Mouse (Mus musculus) mouse trophoblast stem cell (cell line): Measurements from ENCODE around the gene Ksr1.

Source experiments
- in situ Hi-C, 2 experiments: fragments of 300-500 bp; cut with MseI, MboI; formaldehyde crosslinking; loops; 2 replicates in 1 of 2; 3 replicates in 1 of 2; pipeline ENCODE4 v1.15.1; 2025

Ksr1 gene

DNA sequence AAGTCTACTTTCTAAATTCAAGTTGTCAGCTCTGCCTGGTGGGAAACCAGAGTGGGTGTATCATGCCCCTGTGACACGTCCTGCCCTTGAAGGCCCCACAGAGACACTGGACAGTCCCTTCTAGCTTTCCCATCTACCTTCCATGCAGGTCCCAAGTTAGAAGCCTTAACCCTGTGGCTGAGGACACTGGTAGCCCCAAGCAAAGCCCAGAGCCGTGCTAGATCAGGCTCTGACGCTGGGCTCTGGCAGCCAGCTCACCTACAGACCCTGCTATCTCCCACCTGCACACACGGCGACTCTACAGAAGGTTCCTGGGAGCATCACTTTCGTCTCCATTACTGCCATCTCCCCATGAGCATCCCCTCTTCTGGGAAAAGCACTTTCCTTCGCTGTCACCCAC is 162.7 kb downstream of the Ksr1 start:
- in situ Hi-C loops, result no loop called here

GRCm38 (mm10) chr11:78982513-78983291 is 163.5 kb downstream of the Ksr1 start:
- in situ Hi-C loops, result no loop called here

DNA sequence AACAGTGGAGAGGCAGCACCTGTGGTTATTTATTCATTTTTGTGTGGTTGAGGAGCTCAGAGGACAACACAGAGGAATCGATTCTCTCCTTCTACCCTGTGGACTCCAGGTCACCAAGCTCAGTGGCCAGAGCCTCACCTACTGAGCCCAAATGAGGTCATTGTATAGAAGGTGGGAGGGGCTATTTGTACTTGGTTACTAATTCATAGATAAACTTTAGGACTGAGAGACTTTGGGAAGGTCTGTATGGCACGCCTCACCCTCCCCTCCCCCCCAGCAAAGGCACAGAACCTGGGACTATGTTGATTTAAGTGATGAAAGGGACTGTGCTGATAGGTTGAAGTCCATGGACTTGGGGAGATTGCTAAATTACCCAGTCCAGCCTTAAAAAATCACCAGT is 164.2 kb downstream of the Ksr1 start:
- in situ Hi-C loops, result no loop called here

DNA sequence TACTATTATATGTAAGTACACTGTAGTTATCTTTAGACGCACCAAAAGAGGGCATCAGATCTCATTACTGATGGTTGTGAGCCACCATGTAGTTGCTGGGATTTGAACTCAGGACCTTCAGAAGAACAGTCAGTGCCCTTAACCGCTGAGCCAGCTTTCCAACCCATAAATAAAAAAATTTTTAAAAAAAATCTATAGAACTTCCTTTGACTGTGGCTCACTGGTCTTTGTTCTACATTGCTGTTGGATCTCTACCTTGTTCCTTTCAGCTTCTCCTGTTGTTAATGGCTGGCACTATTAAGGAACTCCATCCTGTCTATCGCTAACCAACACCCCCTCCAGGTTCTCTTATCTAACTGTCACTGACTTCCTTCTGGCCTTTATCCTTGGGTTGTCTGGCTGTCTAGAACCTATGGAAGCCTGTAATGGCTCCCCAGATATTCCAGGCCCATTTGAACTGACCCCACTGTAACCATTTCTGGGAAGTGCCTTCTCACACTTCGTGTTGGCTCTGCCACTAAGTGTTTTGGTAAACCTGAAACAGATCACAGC is 166.0 kb downstream of the Ksr1 start:
- in situ Hi-C loops, result no loop called here

DNA sequence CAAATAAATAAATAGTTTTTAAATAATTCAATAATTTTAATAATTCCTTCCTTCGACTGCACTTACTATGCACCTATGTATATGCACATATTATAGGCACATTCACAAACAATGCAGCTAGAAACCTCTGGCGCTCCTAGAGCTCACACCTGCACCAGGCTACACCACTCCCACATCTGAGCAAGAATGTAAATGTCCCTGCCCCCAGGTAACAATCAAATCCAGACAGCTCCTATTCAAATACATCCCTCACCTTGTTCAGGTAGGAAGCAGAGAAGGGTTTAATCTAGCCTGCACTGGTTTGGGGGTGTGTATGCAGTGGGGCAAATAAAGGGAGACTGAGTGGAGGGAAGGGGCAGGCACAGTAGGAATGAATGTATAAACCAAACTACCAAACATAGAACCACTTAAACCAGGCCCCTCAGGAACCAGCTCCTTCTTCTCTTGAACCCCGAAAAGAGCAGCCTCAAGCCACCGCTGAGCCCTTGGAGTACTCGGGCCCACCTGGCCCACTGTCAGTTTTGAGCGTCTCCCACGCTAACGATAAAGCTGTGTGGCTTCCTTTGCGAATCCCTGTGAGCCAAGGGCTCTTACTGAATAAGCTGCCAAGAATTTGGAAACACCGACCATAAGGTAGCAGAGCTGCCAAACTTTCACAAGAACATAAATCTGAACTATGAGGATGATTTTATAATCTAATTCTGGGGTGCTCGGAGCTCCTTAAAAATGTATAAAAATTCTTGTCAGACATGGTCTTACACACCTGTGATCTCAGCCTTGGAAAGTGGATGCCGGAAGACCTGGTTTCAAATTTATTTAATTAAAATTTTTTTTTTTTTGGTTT is 167.8 kb downstream of the Ksr1 start:
- in situ Hi-C loops, result no loop called here

- in situ Hi-C loops, result no loop called here
These were observed 169.3 kb downstream of the Ksr1 start for GRCm38 (mm10) chr11:78976731-78977510.

DNA sequence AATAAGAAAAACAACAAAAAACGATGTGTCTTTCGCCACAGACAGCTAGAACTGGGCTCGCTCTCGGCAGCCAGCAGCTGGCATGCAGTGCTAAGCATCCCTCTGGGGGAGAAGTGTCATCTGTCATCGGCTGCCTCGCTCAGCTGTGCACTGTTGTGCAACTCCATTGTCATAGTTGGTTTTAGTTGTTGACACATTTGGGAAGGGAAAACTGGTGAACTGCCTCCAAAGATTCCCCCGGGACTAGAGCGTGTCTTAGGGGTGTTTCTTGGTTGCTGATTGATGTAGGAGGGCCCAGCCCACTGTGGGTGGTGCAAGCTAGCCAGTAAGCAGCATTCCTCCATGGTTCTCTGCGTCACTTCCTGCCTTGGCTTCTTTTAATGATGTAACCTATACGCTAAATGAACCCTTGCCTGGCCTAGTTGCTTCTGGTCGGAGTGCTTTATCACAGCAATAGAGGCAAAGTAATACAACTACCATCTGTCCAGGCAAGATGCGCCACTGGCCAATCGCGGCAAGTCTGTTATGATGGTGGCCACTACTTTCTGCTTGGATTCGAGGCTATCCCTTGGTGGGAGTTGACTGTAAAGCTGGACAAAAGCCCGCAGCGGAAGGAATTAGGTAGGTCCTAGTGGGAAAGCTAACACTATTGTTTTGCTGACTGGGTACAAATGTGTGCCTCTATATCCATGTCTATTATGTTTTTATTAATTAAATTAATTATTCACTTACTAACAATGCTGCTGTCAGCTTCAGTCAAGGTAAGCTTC is 172.6 kb downstream of the Ksr1 start:
- in situ Hi-C loops, result no loop called here

DNA sequence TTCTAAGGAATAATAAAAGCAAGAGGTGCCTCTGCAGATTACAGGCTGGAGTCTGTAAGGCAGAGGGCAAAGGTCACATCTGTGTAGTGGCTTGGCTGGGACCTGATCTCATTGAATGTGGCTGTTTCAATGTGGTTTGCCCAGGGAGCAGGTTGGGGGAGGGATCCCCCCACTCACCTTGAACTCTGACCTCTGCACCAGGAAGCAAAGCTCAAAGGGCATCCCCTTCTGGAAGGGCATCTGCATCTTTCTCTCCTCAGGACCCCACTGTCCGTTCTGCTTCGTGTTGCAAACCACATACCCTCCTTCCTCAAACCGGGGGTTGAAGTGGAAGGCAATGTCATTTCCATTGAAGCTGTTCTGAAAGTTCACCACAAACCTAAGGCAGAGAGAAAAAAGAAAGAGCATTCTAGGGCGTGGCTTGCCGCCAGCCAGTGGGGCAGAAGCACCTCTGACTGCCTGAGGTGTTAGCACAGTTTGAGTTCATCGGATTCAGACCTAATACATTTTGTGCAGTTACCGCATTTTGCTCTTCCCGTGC is 173.3 kb downstream of the Ksr1 start:
- in situ Hi-C loops, result no loop called here

DNA sequence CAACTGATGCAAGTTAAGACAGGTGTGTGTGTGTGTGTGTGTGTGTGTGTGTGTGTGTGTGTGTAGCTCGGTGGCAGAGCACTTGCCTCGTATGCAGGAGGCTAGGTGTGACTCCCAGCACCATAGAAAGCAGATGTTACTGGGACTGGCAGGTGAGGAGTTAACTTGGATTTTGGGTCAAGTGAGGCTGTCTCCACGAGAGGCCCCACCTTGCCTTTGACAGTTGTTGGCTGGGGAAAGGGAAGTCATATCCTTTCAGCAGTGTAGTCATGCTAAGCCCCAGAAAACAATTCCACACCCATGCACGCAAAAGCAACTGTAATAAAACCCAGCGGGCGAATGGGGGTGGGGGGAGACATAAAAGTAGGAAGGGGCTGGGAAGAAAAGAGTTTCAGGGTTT is 173.9 kb downstream of the Ksr1 start:
- in situ Hi-C loops, result no loop called here

- in situ Hi-C loops, result no loop called here
These were observed 174.5 kb downstream of the Ksr1 start for GRCm38 (mm10) chr11:78971746-78972145.

GRCm38 (mm10) chr11:78971096-78971495 is 175.1 kb downstream of the Ksr1 start:
- in situ Hi-C loops, result no loop called here

GRCm38 (mm10) chr11:78968121-78968520 is 178.1 kb downstream of the Ksr1 start:
- in situ Hi-C loops, result loop anchor here in 1 of 2 experiments (5.0 to 10.0 kb wide), 2 partner anchors 39 to 247 kb away; no protein-coding TSS in a partner anchor

GRCm38 (mm10) chr11:78967371-78967770 is 178.8 kb downstream of the Ksr1 start:
- in situ Hi-C loops, result loop anchor here in 1 of 2 experiments (5.0 to 10.0 kb wide), 2 partner anchors 40 to 247 kb away; no protein-coding TSS in a partner anchor
